Comparison of ENCODE assay signal across 8 mouse cellular contexts in genomic region chr16:92565291-92565690, GRCm38 (mm10).
DNase-seq lines count a peak whose midpoint lies in the region; ATAC-seq and TF ChIP-seq lines count a peak whose summit lies in the region.
"Had no signal": no experiment of that assay in that cellular context is flagged by ENCODE, and none has a peak within 500 bp of the region (broad histone marks: within the 10 kb centered on the region; RNA-seq: fewer than 3 reads in every experiment).

No protein-coding gene starts in this region.

- no peak for DNase-seq in heart, embryonic 10.5 days (ENCODE audit: low spot score)
- no peak for DNase-seq in limb, embryonic 10.5 days (ENCODE audit: low spot score)
- DNase-seq in embryonic facial prominence, embryonic 14.5 days (ENCODE audit: low spot score), result peak; percentile 67
- DNase-seq in midbrain, postnatal 0 days (ENCODE audit: low spot score), result peak; percentile 20
- no peak for DNase-seq in thymus, postnatal 36 days

- no peak overlapping the region for H3K27ac ChIP-seq in heart, embryonic 16.5 days (ENCODE audit: low read length)
- H3K27ac ChIP-seq in heart, embryonic 10.5 days, result no peak overlapping the region
- H3K27ac ChIP-seq in limb, embryonic 13.5 days, result no peak overlapping the region
- H3K27ac ChIP-seq in limb, embryonic 10.5 days, result no peak overlapping the region
- peak overlapping the region; percentile 41; the same call in 1 of the 2 replicates for H3K27ac ChIP-seq in embryonic facial prominence, embryonic 14.5 days (replicated peaks; ENCODE audit: low read depth, low read length)
- no peak overlapping the region for H3K27ac ChIP-seq in midbrain, postnatal 0 days (ENCODE audit: low read depth, low read length)
- H3K27ac ChIP-seq: limb, embryonic 12.5 days had no signal

- no peak overlapping the region for H3K4me3 ChIP-seq in heart, embryonic 16.5 days (ENCODE audit: low read length)
- no peak overlapping the region for H3K4me3 ChIP-seq in heart, embryonic 10.5 days
- H3K4me3 ChIP-seq in limb, embryonic 13.5 days, result no peak overlapping the region
- H3K4me3 ChIP-seq in limb, embryonic 10.5 days, result no peak overlapping the region
- peak overlapping the region; percentile 15 for H3K4me3 ChIP-seq in embryonic facial prominence, embryonic 14.5 days (ENCODE audit: low read depth, low read length)
- no peak overlapping the region for H3K4me3 ChIP-seq in midbrain, postnatal 0 days (ENCODE audit: low read depth, low read length)
- H3K4me3 ChIP-seq: limb, embryonic 12.5 days had no signal

- H3K4me1 ChIP-seq in heart, embryonic 16.5 days (ENCODE audit: control insufficient read depth, insufficient read depth, low read length), result peaks cover 5% of the 10 kb centered on the region; the same call in 1 of the 2 replicates
- no peaks in the 10 kb centered on the region; the same call in 1 of the 2 replicates for H3K4me1 ChIP-seq in heart, embryonic 10.5 days
- H3K4me1 ChIP-seq in limb, embryonic 13.5 days, result peaks cover 12% of the 10 kb centered on the region
- H3K4me1 ChIP-seq in limb, embryonic 10.5 days, result peaks cover 13% of the 10 kb centered on the region
- H3K4me1 ChIP-seq in embryonic facial prominence, embryonic 14.5 days (ENCODE audit: control insufficient read depth, insufficient read depth, low read length), result peaks cover 3% of the 10 kb centered on the region; the same call in 1 of the 2 replicates
- H3K4me1 ChIP-seq in midbrain, postnatal 0 days (ENCODE audit: insufficient read depth, low read length), result peaks cover 2% of the 10 kb centered on the region; the same call in 1 of the 2 replicates

- ATAC-seq in heart, embryonic 16.5 days (replicated peaks; ENCODE audit: extremely low read depth, insufficient read depth, low FRiP score), result no peak
- no peak for ATAC-seq in limb, embryonic 13.5 days (ENCODE audit: low FRiP score, low read depth)
- peak; percentile 47; the same call in 1 of the 2 replicates for ATAC-seq in embryonic facial prominence, embryonic 14.5 days (ENCODE audit: low read depth)
- ATAC-seq in midbrain, postnatal 0 days (ENCODE audit: low FRiP score), result no peak

- no peak for TF ChIP-seq CTCF in midbrain, postnatal 0 days (IDR thresholded peaks at IDR 0.05)

- no peaks in the 10 kb centered on the region for H3K36me3 ChIP-seq in heart, embryonic 16.5 days (ENCODE audit: control insufficient read depth, insufficient read depth)
- no peaks in the 10 kb centered on the region for H3K36me3 ChIP-seq in heart, embryonic 10.5 days
- H3K36me3 ChIP-seq in limb, embryonic 13.5 days, result no peaks in the 10 kb centered on the region
- H3K36me3 ChIP-seq in limb, embryonic 10.5 days, result no peaks in the 10 kb centered on the region
- H3K36me3 ChIP-seq in embryonic facial prominence, embryonic 14.5 days (ENCODE audit: control insufficient read depth, insufficient read depth, low read length), result no peaks in the 10 kb centered on the region
- H3K36me3 ChIP-seq in midbrain, postnatal 0 days (ENCODE audit: insufficient read depth, low read length), result no peaks in the 10 kb centered on the region
- H3K36me3 ChIP-seq: limb, embryonic 12.5 days had no signal

- no peak overlapping the region for H3K9ac ChIP-seq in heart, embryonic 16.5 days (ENCODE audit: low read length)
- H3K9ac ChIP-seq in limb, embryonic 13.5 days, result no peak overlapping the region
- peak overlapping the region; percentile 47; the same call in 1 of the 2 replicates for H3K9ac ChIP-seq in embryonic facial prominence, embryonic 14.5 days (ENCODE audit: low read depth, low read length)
- no peak overlapping the region for H3K9ac ChIP-seq in midbrain, postnatal 0 days (replicated peaks; ENCODE audit: low read length, poor library complexity, severe bottlenecking)
- H3K9ac ChIP-seq: limb, embryonic 12.5 days had no signal

- no peaks in the 10 kb centered on the region for H3K9me3 ChIP-seq in heart, embryonic 16.5 days (replicated peaks; ENCODE audit: control insufficient read depth, low read length)
- H3K9me3 ChIP-seq in heart, embryonic 10.5 days, result no peaks in the 10 kb centered on the region
- no peaks in the 10 kb centered on the region for H3K9me3 ChIP-seq in limb, embryonic 13.5 days
- H3K9me3 ChIP-seq in limb, embryonic 10.5 days (replicated peaks), result no peaks in the 10 kb centered on the region
- H3K9me3 ChIP-seq in embryonic facial prominence, embryonic 14.5 days (ENCODE audit: control insufficient read depth, low read length), result no peaks in the 10 kb centered on the region
- H3K9me3 ChIP-seq in midbrain, postnatal 0 days (ENCODE audit: low read length), result no peaks in the 10 kb centered on the region
- H3K9me3 ChIP-seq: limb, embryonic 12.5 days had no signal

- peaks cover 26% of the 10 kb centered on the region for H3K27me3 ChIP-seq in heart, embryonic 16.5 days (ENCODE audit: control insufficient read depth, insufficient read depth, low read length)
- H3K27me3 ChIP-seq in heart, embryonic 10.5 days (ENCODE audit: insufficient read depth, poor library complexity, severe bottlenecking), result peaks cover 44% of the 10 kb centered on the region
- peaks cover 22% of the 10 kb centered on the region for H3K27me3 ChIP-seq in limb, embryonic 13.5 days
- H3K27me3 ChIP-seq in limb, embryonic 10.5 days (ENCODE audit: low read depth, poor library complexity, severe bottlenecking), result peaks cover 36% of the 10 kb centered on the region
- H3K27me3 ChIP-seq in embryonic facial prominence, embryonic 14.5 days (replicated peaks; ENCODE audit: control insufficient read depth, insufficient read depth, low read length), result 0 out of 2 replicates have a peak, but pooled peaks cover 7% of the 10 kb centered on the region
- no peaks in the 10 kb centered on the region for H3K27me3 ChIP-seq in midbrain, postnatal 0 days (ENCODE audit: insufficient read depth, low read length)

- H3K4me2 ChIP-seq in heart, embryonic 16.5 days (ENCODE audit: low read depth, low read length), result peak overlapping the region; percentile 38
- peak overlapping the region; percentile 47 for H3K4me2 ChIP-seq in limb, embryonic 13.5 days (replicated peaks)
- H3K4me2 ChIP-seq in embryonic facial prominence, embryonic 14.5 days (ENCODE audit: low read depth, low read length), result peak overlapping the region; percentile 48
- peak overlapping the region; percentile 30 for H3K4me2 ChIP-seq in midbrain, postnatal 0 days (ENCODE audit: low read depth, low read length, poor library complexity, severe bottlenecking)
- H3K4me2 ChIP-seq: limb, embryonic 12.5 days had no signal

- WGBS in heart, embryonic 16.5 days, result 51% methylated on average over 11 of the region's 11 CpGs
- WGBS in heart, embryonic 10.5 days, result 73% methylated on average over 11 of the region's 11 CpGs
- WGBS in limb, embryonic 13.5 days, result 65% methylated on average over 11 of the region's 11 CpGs
- 83% methylated on average over 11 of the region's 11 CpGs for WGBS in limb, embryonic 10.5 days
- 41% methylated on average over 11 of the region's 11 CpGs for WGBS in embryonic facial prominence, embryonic 14.5 days
- WGBS in midbrain, postnatal 0 days, result 59% methylated on average over 11 of the region's 11 CpGs

Comparison
In these comparisons a context has a peak if more than half of its experiments do, and no peak if none do; other contexts are left out.
1. DNase-seq: peak in embryonic facial prominence, embryonic 14.5 days (single experiment) and midbrain, postnatal 0 days (single experiment); none in heart, embryonic 10.5 days (single experiment), limb, embryonic 10.5 days (single experiment) and thymus, postnatal 36 days (0 of 2).
2. Peak in every context shown above with its lines, with median percentiles within 50 percentile points of each other: H3K4me2 ChIP-seq.